Mouse (Mus musculus) stomach, postnatal 0 days (tissue): Measurements from ENCODE around the gene Btbd17. TPM values are rescaled to one million over a fixed set of nuclear protein-coding genes. Genes with fewer than 3 reads are reported as not detected.

Source experiments
- ATAC-seq: fragments of 200-750 bp; cut with Nextera tagmentation; 2 replicates; pipeline ENCODE4 v1.8.0; 2017; ENCODE audit not compliant: low FRiP score, low TSS enrichment
- DNase-seq: peaks from one replicate; pipeline ENCODE4 v3.0.0-alpha.2; 2016; ENCODE audit warnings: low spot score
- H3K27ac ChIP-seq: fragments of 300-500 bp; sonication (generic); replicated peaks from 2 replicates; pipeline ENCODE4 v1.5.1; 2014; ENCODE audit warnings: mild to moderate bottlenecking, control low read depth
- H3K27me3 ChIP-seq: fragments of 300-500 bp; sonication (generic); 2 replicates; pipeline ENCODE4 v1.6.1; 2014; ENCODE audit warnings: low read length; ENCODE audit not compliant: control insufficient read depth, insufficient read depth
- H3K36me3 ChIP-seq: fragments of 300-500 bp; sonication (generic); 2 replicates; pipeline ENCODE4 v1.6.1; 2014; ENCODE audit warnings: low read length, mixed read lengths; ENCODE audit not compliant: control insufficient read depth, insufficient read depth
- H3K4me1 ChIP-seq: fragments of 300-500 bp; sonication (generic); replicated peaks from 2 replicates; pipeline ENCODE4 v1.6.1; 2014; ENCODE audit warnings: antibody characterized with exemption; ENCODE audit not compliant: control insufficient read depth, insufficient read depth
- H3K4me2 ChIP-seq: fragments of 300-500 bp; sonication (generic); replicated peaks from 2 replicates; pipeline ENCODE4 v1.6.1; 2014; ENCODE audit warnings: low read depth, mild to moderate bottlenecking, control low read depth, moderate library complexity
- H3K4me3 ChIP-seq: fragments of 300-500 bp; sonication (generic); 2 replicates; pipeline ENCODE4 v1.5.1; 2014; ENCODE audit warnings: low read depth, low read length, control low read depth
- H3K9ac ChIP-seq: fragments of 300-500 bp; sonication (generic); 2 replicates; pipeline ENCODE4 v1.6.1; 2014; ENCODE audit warnings: mild to moderate bottlenecking, low read length, control low read depth, mixed read lengths
- H3K9me3 ChIP-seq: fragments of 300-500 bp; sonication (generic); 2 replicates; pipeline ENCODE4 v1.6.1; 2016; ENCODE audit warnings: low read length; ENCODE audit not compliant: control insufficient read depth
- CTCF ChIP-seq: IDR thresholded peaks from 2 replicates; pipeline ENCODE4 v1.5.1; 2016; ENCODE audit warnings: antibody characterized with exemption, low read depth, mild to moderate bottlenecking, moderate library complexity
- EP300 ChIP-seq: optimal IDR thresholded peaks from 2 replicates; pipeline ENCODE3; 2016; ENCODE audit warnings: antibody characterized with exemption
- WGBS: fragments of 180-500 bp; shearing (Covaris S2); extraction: QIAGEN DNeasy Blood & Tissue Kit; methylation state at CpG from one replicate; pipeline ENCODE4 v1.1.7; 2014; 5-methylcytosine and 5-hydroxymethylcytosine counted together
- polyA plus RNA-seq: library from polyadenylated mRNA; unstranded; fragments of >200 nt; fragmentation: Nextera tagmentation; extraction: Ambion mirVana; gene quantifications from 2 replicates; pipeline ENCODE4 v1.2.1, GENCODE M21; 2015

Gene Btbd17
- polyA plus RNA-seq, 1 experiment from 2014 or later = 0.74 TPM

- WGBS = 12% methylated on average over 30 of the region's 30 CpGs
- no peak overlapping the region for H3K27ac ChIP-seq
- ATAC-seq = peak; percentile 70
- DNase-seq = peak; percentile 85
- no peaks in the 10 kb centered on the region; the same call in 1 of the 2 replicates for H3K4me1 ChIP-seq
- H3K9me3 ChIP-seq = no peaks in the 10 kb centered on the region
- H3K36me3 ChIP-seq = no peaks in the 10 kb centered on the region
- no peak overlapping the region for H3K9ac ChIP-seq
- TF ChIP-seq CTCF (peak; percentile 96), EP300 (no peak)
- H3K4me2 ChIP-seq = 0 out of 2 replicates have a peak overlapping the region, but pooled peaks have one; percentile 12
- peaks cover 11% of the 10 kb centered on the region for H3K27me3 ChIP-seq
- H3K4me3 ChIP-seq = no peak overlapping the region
Observed at GRCm38 (mm10) chr11:114789061-114789714, 6.6 kb downstream of the Btbd17 start.

GRCm38 (mm10) chr11:114787611-114788010 lies 8.1 kb downstream of the Btbd17 start:
- no peaks in the 10 kb centered on the region for H3K9me3 ChIP-seq
- TF ChIP-seq CTCF = no peak
- no peak for TF ChIP-seq EP300
- H3K4me1 ChIP-seq = no peaks in the 10 kb centered on the region; the same call in 1 of the 2 replicates
- H3K4me2 ChIP-seq = no peak overlapping the region
- H3K36me3 ChIP-seq = no peaks in the 10 kb centered on the region
- DNase-seq = no peak
- H3K27me3 ChIP-seq = peaks cover 11% of the 10 kb centered on the region
- WGBS = 90% methylated on average over 3 of the region's 3 CpGs
- no peak overlapping the region for H3K27ac ChIP-seq
- no peak overlapping the region for H3K4me3 ChIP-seq
- H3K9ac ChIP-seq = no peak overlapping the region
- no peak for ATAC-seq

- ATAC-seq (peak; percentile 41), DNase-seq (peak; percentile 46)
- Histone ChIP-seq H3K4me2 (peak overlapping the region; percentile 40), H3K9me3 (no peaks in the 10 kb centered on the region), H3K36me3 (no peaks in the 10 kb centered on the region), H3K4me1 (no peaks in the 10 kb centered on the region), H3K4me3 (peak overlapping the region; percentile 12; the same call in 1 of the 2 replicates), H3K27ac (no peak overlapping the region), H3K27me3 (peaks cover 3% of the 10 kb centered on the region; the same call in 1 of the 2 replicates), H3K9ac (no peak overlapping the region)
- 3% methylated on average over 43 of the region's 43 CpGs for WGBS
- TF ChIP-seq CTCF = 0 out of 2 replicates have a peak, but pooled peaks have one; percentile 8
- no peak for TF ChIP-seq EP300
Observed at GRCm38 (mm10) chr11:114786326-114786725, 9.4 kb downstream of the Btbd17 start.

GRCm38 (mm10) chr11:114785892-114786291 lies 9.9 kb downstream of the Btbd17 start:
- Histone ChIP-seq H3K9me3 (no peaks in the 10 kb centered on the region), H3K36me3 (no peaks in the 10 kb centered on the region), H3K9ac (no peak overlapping the region), H3K27ac (no peak overlapping the region), H3K4me3 (0 out of 2 replicates have a peak overlapping the region, but pooled peaks have one; percentile 12), H3K27me3 (no peaks in the 10 kb centered on the region; the same call in 1 of the 2 replicates), H3K4me2 (peak overlapping the region; percentile 40), H3K4me1 (no peaks in the 10 kb centered on the region)
- DNase-seq (no peak), ATAC-seq (no peak)
- 48% methylated on average over 10 of the region's 10 CpGs for WGBS
- no peak; the same call in 1 of the 2 replicates for TF ChIP-seq CTCF
- TF ChIP-seq EP300 = no peak

GRCm38 (mm10) chr11:114780076-114780475 lies 15.7 kb downstream of the Btbd17 start:
- H3K4me2 ChIP-seq = no peak overlapping the region
- WGBS = 44% methylated on average over 9 of the region's 9 CpGs
- no peak overlapping the region for H3K4me3 ChIP-seq
- H3K9me3 ChIP-seq = no peaks in the 10 kb centered on the region
- ATAC-seq (no peak), DNase-seq (no peak)
- H3K27me3 ChIP-seq = no peaks in the 10 kb centered on the region
- H3K4me1 ChIP-seq = no peaks in the 10 kb centered on the region
- no peak overlapping the region for H3K9ac ChIP-seq
- TF ChIP-seq EP300 (no peak), CTCF (no peak)
- H3K36me3 ChIP-seq = no peaks in the 10 kb centered on the region
- no peak overlapping the region for H3K27ac ChIP-seq

GRCm38 (mm10) chr11:114771896-114772295 lies 23.8 kb downstream of the Btbd17 start:
- Histone ChIP-seq H3K4me1 (no peaks in the 10 kb centered on the region), H3K9me3 (no peaks in the 10 kb centered on the region), H3K9ac (no peak overlapping the region), H3K4me2 (no peak overlapping the region), H3K4me3 (no peak overlapping the region), H3K27ac (no peak overlapping the region), H3K27me3 (no peaks in the 10 kb centered on the region), H3K36me3 (no peaks in the 10 kb centered on the region)
- TF ChIP-seq CTCF (no peak), EP300 (no peak)
- no peak for ATAC-seq
- no peak for DNase-seq
- 56% methylated on average over 2 of the region's 2 CpGs for WGBS
